Mouse (Mus musculus): ENCODE results near the gene Col25a1. TPM values are rescaled to one million over a fixed set of nuclear protein-coding genes. Genes with fewer than 3 reads are reported as not detected.

Col25a1 gene
- polyA plus RNA-seq, 1 experiment from 2014 or later = 4.2 TPM

- Histone ChIP-seq H3K27ac (no peak overlapping the region), H3K9ac (no peak overlapping the region), H3K27me3 (replicated peaks) (no peaks in the 10 kb centered on the region), H3K36me3 (no peaks in the 10 kb centered on the region), H3K4me1 (no peaks in the 10 kb centered on the region), H3K4me2 (no peak overlapping the region), H3K9me3 (replicated peaks) (no peaks in the 10 kb centered on the region), H3K4me3 (no peak overlapping the region)
- no peak for ATAC-seq
- 67% methylated on average over 5 of the region's 5 CpGs for WGBS (ENCODE audit: insufficient replicate concordance)
Measured at GRCm38 (mm10) chr3:130465371-130465770, 334.1 kb downstream of the Col25a1 start.

- H3K4me2 ChIP-seq = no peak overlapping the region
- no peaks in the 10 kb centered on the region for H3K36me3 ChIP-seq
- no peak overlapping the region for H3K4me3 ChIP-seq
- no peak overlapping the region for H3K9ac ChIP-seq
- H3K4me1 ChIP-seq = no peaks in the 10 kb centered on the region
- H3K27me3 ChIP-seq (replicated peaks) = no peaks in the 10 kb centered on the region
- no peaks in the 10 kb centered on the region for H3K9me3 ChIP-seq (replicated peaks)
- ATAC-seq = no peak
- no peak overlapping the region for H3K27ac ChIP-seq
- 51% methylated on average over 4 of the region's 4 CpGs for WGBS (ENCODE audit: insufficient replicate concordance)
Measured at GRCm38 (mm10) chr3:130473211-130473768, 342.0 kb downstream of the Col25a1 start.

GRCm38 (mm10) chr3:130473970-130474369, 342.7 kb downstream of the Col25a1 start:
- H3K27ac ChIP-seq = no peak overlapping the region
- no peak for ATAC-seq
- no peak overlapping the region for H3K4me3 ChIP-seq
- H3K4me1 ChIP-seq = no peaks in the 10 kb centered on the region
- 67% methylated on average over 7 of the region's 7 CpGs for WGBS (ENCODE audit: insufficient replicate concordance)
- H3K36me3 ChIP-seq = no peaks in the 10 kb centered on the region
- no peaks in the 10 kb centered on the region for H3K27me3 ChIP-seq (replicated peaks)
- H3K4me2 ChIP-seq = no peak overlapping the region
- no peaks in the 10 kb centered on the region for H3K9me3 ChIP-seq (replicated peaks)
- no peak overlapping the region for H3K9ac ChIP-seq

GRCm38 (mm10) chr3:130482513-130482912, 351.2 kb downstream of the Col25a1 start:
- Histone ChIP-seq H3K27ac (no peak overlapping the region), H3K9ac (no peak overlapping the region), H3K4me3 (no peak overlapping the region), H3K27me3 (replicated peaks) (no peaks in the 10 kb centered on the region), H3K4me1 (no peaks in the 10 kb centered on the region), H3K4me2 (no peak overlapping the region), H3K9me3 (replicated peaks) (no peaks in the 10 kb centered on the region), H3K36me3 (no peaks in the 10 kb centered on the region)
- 81% methylated on average over 8 of the region's 8 CpGs for WGBS (ENCODE audit: insufficient replicate concordance)
- no peak for ATAC-seq

GRCm38 (mm10) chr3:130488839-130489238, 357.5 kb downstream of the Col25a1 start:
- no peak overlapping the region for H3K4me3 ChIP-seq
- H3K4me1 ChIP-seq = no peaks in the 10 kb centered on the region
- WGBS (ENCODE audit: insufficient replicate concordance) = 67% methylated on average over 4 of the region's 4 CpGs
- no peaks in the 10 kb centered on the region for H3K9me3 ChIP-seq (replicated peaks)
- H3K9ac ChIP-seq = no peak overlapping the region
- H3K36me3 ChIP-seq = no peaks in the 10 kb centered on the region
- ATAC-seq = no peak
- H3K4me2 ChIP-seq = no peak overlapping the region
- H3K27ac ChIP-seq = no peak overlapping the region
- H3K27me3 ChIP-seq (replicated peaks) = no peaks in the 10 kb centered on the region

- H3K9ac ChIP-seq = no peak overlapping the region
- no peak overlapping the region for H3K27ac ChIP-seq
- no peak overlapping the region for H3K4me3 ChIP-seq
- ATAC-seq = no peak
- no peaks in the 10 kb centered on the region for H3K27me3 ChIP-seq (replicated peaks)
- no peak overlapping the region for H3K4me2 ChIP-seq
- no peaks in the 10 kb centered on the region for H3K36me3 ChIP-seq
- no peaks in the 10 kb centered on the region for H3K4me1 ChIP-seq
- WGBS (ENCODE audit: insufficient replicate concordance) = 52% methylated on average over 1 of the region's 1 CpGs
- H3K9me3 ChIP-seq (replicated peaks) = no peaks in the 10 kb centered on the region
Measured at GRCm38 (mm10) chr3:130494192-130494591, 362.9 kb downstream of the Col25a1 start.

GRCm38 (mm10) chr3:130494665-130495396, 363.5 kb downstream of the Col25a1 start:
- H3K27ac ChIP-seq = no peak overlapping the region
- no peaks in the 10 kb centered on the region for H3K27me3 ChIP-seq (replicated peaks)
- ATAC-seq = no peak
- H3K4me3 ChIP-seq = no peak overlapping the region
- H3K4me1 ChIP-seq = no peaks in the 10 kb centered on the region
- no peaks in the 10 kb centered on the region for H3K36me3 ChIP-seq
- no peak overlapping the region for H3K9ac ChIP-seq
- no peaks in the 10 kb centered on the region for H3K9me3 ChIP-seq (replicated peaks)
- 75% methylated on average over 20 of the region's 20 CpGs for WGBS (ENCODE audit: insufficient replicate concordance)
- H3K4me2 ChIP-seq = no peak overlapping the region

- Histone ChIP-seq H3K4me1 (no peaks in the 10 kb centered on the region), H3K4me3 (no peak overlapping the region), H3K9me3 (replicated peaks) (no peaks in the 10 kb centered on the region), H3K9ac (no peak overlapping the region), H3K27me3 (replicated peaks) (no peaks in the 10 kb centered on the region), H3K36me3 (no peaks in the 10 kb centered on the region), H3K4me2 (no peak overlapping the region), H3K27ac (no peak overlapping the region)
- ATAC-seq = no peak
- WGBS (ENCODE audit: insufficient replicate concordance) = 62% methylated on average over 2 of the region's 2 CpGs
Measured at GRCm38 (mm10) chr3:130497036-130497435, 365.7 kb downstream of the Col25a1 start.

- H3K4me1 ChIP-seq = no peaks in the 10 kb centered on the region
- no peak for ATAC-seq
Measured at GRCm38 (mm10) chr3:130501713-130502112, 370.4 kb downstream of the Col25a1 start.

GRCm38 (mm10) chr3:130508330-130508729, 377.0 kb downstream of the Col25a1 start:
- Histone ChIP-seq H3K9ac (no peak overlapping the region), H3K27me3 (replicated peaks) (no peaks in the 10 kb centered on the region), H3K4me1 (no peaks in the 10 kb centered on the region), H3K27ac (no peak overlapping the region), H3K4me2 (no peak overlapping the region), H3K36me3 (no peaks in the 10 kb centered on the region), H3K4me3 (no peak overlapping the region), H3K9me3 (replicated peaks) (no peaks in the 10 kb centered on the region)
- WGBS (ENCODE audit: insufficient replicate concordance) = 63% methylated on average over 2 of the region's 2 CpGs
- ATAC-seq = no peak

More at GRCm38 (mm10) chr3:130501713-130502112, 370.4 kb downstream of the Col25a1 start:
- no peaks in the 10 kb centered on the region for H3K9me3 ChIP-seq (replicated peaks)
- H3K27ac ChIP-seq = no peak overlapping the region
- no peaks in the 10 kb centered on the region for H3K36me3 ChIP-seq
- no peak overlapping the region for H3K9ac ChIP-seq
- H3K4me2 ChIP-seq = no peak overlapping the region
- no peak overlapping the region for H3K4me3 ChIP-seq
- WGBS (ENCODE audit: insufficient replicate concordance) = 64% methylated on average over 3 of the region's 3 CpGs
- no peaks in the 10 kb centered on the region for H3K27me3 ChIP-seq (replicated peaks)

- 69% methylated on average over 9 of the region's 9 CpGs for WGBS (ENCODE audit: insufficient replicate concordance)
- H3K4me3 ChIP-seq = no peak overlapping the region
- no peaks in the 10 kb centered on the region for H3K4me1 ChIP-seq
- no peak overlapping the region for H3K27ac ChIP-seq
- no peak for ATAC-seq
- H3K4me2 ChIP-seq = no peak overlapping the region
- no peaks in the 10 kb centered on the region for H3K9me3 ChIP-seq (replicated peaks)
- H3K36me3 ChIP-seq = no peaks in the 10 kb centered on the region
- H3K9ac ChIP-seq = no peak overlapping the region
- no peaks in the 10 kb centered on the region for H3K27me3 ChIP-seq (replicated peaks)
Measured at GRCm38 (mm10) chr3:130518457-130518879, 387.2 kb downstream of the Col25a1 start.

GRCm38 (mm10) chr3:130521834-130522476, 390.7 kb downstream of the Col25a1 start:
- H3K27ac ChIP-seq = no peak overlapping the region
- H3K4me2 ChIP-seq = no peak overlapping the region
- H3K9me3 ChIP-seq (replicated peaks) = no peaks in the 10 kb centered on the region
- 72% methylated on average over 9 of the region's 9 CpGs for WGBS (ENCODE audit: insufficient replicate concordance)
- no peaks in the 10 kb centered on the region for H3K27me3 ChIP-seq (replicated peaks)
- no peak overlapping the region for H3K4me3 ChIP-seq
- ATAC-seq = no peak
- H3K36me3 ChIP-seq = no peaks in the 10 kb centered on the region
- no peaks in the 10 kb centered on the region for H3K4me1 ChIP-seq
- no peak overlapping the region for H3K9ac ChIP-seq

All from liver, embryonic 12.5 days (tissue).